Mouse (Mus musculus): ENCODE data around the gene Gm47289. TPM values are rescaled to one million over a fixed set of nuclear protein-coding genes. Genes with fewer than 3 reads are reported as not detected.

The Gm47289 gene
- polyA plus RNA-seq, 2 experiments from 2014 or later: not detected

DNA sequence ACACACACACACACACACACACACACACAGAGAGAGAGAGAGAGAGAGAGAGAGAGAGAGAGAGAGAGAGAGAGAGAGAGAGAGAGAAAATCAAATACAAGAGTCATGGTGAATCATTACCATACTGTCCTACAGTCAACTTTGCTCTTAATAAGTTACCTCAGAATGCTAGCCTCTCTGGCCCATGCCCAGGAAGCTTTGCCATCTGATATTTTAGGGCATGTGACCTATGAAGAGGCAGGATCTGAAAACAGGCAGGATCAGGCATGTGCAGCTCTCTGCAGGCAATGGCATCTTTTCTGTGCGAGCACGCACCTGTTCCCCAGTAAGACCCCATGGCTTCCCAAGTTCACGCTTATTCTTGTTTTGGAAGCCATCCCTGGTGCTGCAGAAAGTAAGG is 1.7 kb downstream of the Gm47289 start:
- no peak for ATAC-seq

GRCm38 (mm10) chr9:119164743-119165142 is 5.8 kb downstream of the Gm47289 start:
- ATAC-seq: no peak

- no peak for ATAC-seq
These were observed 6.6 kb downstream of the Gm47289 start for GRCm38 (mm10) chr9:119165548-119165947.

DNA sequence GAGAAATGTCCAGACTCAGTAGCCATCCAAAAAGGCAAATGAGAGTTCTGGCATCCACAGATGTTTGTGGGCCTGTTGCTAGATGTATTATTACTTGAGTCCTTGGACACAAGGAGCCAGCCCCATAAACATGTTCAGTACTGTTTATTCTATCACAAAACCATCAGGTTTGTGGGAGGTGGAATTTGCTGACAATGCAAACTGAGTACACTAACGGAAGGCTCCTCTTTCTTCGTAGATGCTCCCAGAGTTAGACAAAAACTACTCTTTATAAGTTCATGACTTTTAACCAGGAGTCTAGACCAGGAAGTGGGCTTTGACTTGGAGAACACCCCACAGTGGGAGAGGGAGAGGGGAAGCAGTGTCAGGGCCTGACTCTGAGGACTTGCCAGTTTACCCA is 8.6 kb downstream of the Gm47289 start:
- no peak for ATAC-seq

DNA sequence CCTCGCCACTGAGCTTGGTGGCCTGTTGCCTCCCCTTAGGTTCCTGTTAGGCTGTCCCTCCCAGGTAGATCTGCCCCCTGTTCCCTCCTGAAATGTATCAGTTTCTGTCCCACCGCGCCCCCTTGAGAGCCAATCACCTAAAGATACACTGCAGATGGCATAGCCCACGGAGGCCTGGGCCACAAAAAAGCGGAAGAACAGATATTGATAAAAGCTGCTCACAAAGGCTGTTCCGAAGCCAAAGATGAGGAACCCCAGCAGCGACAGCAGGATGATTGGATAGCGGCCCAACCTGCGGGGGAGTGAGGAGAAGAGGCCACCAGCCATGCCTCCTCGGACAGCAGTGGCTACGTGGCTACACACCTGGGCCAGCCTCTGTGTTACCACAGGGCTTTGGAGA is 20.3 kb downstream of the Gm47289 start:
- no peak for ATAC-seq

DNA sequence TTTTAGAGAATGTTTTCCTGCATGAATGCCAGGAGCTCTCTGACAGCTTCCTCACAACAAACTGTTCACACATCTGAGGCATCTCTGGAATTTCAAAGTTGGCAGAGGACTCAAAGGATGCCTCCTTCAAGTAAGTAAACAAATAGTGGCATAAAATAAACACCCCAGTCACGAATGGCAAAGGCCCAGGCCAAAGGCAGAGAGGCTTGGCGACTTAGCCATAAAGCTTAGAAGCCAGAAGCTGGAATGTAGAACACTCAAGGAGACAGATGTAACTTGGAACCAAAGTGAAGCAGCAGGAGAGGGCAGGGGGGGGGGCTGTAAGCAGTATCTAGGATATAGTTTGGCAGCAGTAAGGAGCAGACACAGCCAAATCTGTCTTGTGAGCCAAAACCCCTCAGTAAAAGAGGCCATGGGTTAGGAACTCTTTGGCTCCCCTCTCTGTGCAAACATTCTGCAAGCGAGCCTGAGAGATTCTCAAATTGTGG is 22.3 kb downstream of the Gm47289 start:
- ATAC-seq: no peak

DNA sequence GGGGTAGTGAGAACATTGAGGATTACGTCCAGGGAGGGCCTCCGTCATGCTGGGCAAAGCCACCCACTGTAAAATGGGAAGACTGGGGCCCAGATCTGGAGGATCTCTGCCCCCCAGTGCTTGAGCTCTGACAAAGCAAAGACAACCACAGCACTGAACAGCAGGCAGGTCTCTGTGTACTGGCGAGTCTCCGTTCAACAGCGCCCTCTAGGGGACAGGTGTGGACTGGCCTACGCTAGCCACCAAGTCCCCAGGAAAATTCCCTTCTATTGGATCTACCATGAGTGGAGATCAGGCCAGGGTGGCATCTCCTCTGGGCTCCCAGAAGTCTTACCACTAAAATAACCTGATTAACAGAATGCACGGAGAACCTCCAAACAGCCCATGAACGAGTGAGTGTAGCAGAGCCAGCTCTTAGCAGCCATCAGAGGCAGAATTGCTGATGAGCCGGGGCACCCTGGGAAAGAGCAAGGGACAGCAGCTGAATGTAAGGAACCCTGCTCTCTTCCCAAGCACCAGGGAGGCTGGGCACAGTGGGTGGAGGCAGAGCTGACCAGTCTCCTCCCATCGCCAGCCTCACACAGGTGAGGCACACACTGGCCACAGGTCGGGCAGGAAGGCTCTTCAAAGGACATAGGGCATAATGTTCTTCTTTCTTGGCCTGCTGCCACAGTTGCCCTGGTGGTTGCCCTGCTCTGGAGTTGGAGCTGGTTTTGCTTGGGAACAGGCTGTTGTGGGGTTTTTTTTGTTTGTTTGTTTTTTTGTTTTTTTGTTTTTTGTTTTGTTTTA is 33.4 kb downstream of the Gm47289 start:
- no peak for ATAC-seq

DNA sequence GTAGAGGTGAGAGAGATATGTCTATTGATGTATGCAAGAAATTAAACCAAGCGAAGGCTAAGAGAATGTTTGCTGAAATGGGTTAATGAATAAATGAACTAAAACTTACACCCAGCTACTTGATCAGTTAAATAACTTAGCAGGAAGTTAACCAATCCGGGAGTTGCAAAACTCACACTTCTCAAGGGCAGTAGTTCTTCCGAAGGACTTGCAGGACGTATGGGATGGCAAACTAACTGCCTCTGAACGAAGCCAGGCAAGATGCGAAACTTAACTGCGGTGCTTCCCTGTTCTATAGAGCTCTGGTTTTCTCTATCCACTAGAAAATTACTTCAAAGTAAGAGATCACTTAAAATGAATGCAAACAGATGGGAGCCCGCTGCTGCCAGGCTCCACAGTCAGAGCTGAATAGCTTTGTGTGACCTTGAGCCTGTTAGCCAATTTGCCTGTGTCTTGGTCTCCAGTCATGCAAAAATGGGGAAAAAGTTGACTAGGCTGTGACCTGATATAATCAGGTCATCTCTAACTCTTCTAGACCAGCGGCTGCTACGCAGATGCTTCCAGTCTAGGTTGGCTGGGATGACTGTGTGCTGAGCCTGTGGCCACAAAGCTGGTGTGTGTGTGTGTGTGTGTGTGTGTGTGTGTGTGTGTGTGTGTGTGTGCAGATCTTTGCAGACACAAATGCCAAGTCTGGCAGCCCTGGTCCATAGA is 40.3 kb downstream of the Gm47289 start:
- ATAC-seq: no peak

- ATAC-seq: no peak
These were observed 42.7 kb downstream of the Gm47289 start for GRCm38 (mm10) chr9:119201653-119202052.

GRCm38 (mm10) chr9:119203617-119204016 is 44.7 kb downstream of the Gm47289 start:
- ATAC-seq: no peak

GRCm38 (mm10) chr9:119205756-119206155 is 46.8 kb downstream of the Gm47289 start:
- ATAC-seq: no peak

GRCm38 (mm10) chr9:119206666-119207065 is 47.7 kb downstream of the Gm47289 start:
- no peak for ATAC-seq

DNA sequence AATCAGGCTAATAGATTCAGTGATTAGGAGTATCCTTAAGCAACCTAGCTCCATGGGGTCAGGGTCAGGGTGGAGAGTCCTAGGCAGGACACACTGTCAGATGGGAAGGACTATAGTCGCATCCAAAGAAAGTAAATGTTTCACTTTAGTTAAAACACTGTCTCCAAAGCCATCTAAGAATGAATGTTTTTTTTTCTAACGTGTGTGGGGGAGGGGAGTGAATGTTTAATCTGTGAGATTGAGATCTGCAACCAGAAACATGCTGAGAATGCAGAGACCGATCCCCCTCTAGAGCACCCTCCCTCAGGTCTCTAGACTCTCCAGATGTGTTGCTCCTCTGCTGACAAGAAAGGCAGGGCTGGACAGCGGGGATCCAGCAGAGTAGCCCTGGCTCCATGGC is 48.2 kb downstream of the Gm47289 start:
- no peak for ATAC-seq

DNA sequence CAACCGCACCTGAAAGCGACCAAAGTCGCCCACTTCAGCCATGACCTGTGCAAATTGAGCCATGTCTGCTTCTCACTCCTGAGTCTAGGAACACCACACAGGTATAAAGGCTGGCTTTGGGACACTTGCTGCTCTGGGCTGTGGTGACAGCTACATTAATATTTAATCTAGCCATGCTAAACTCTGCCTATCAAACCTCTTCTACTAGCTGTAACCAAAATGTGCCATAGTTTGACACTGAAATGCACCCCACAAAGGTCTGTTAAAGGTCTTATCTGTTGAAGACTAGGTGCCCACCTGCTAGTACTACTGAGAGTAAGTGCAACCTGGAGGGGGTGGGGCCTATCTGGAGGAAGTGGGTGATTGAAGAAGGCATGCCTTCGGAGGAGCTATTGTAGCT is 50.0 kb downstream of the Gm47289 start, which contains the start of gene Slc22a13:
Slc22a13 (minus strand) TSS at position 101 of the 400 bp plus-strand sequence.
- no peak for ATAC-seq

Other genes starting within 250 kb of the Gm47289 start
- gene Ctdspl, start 232.7 kb upstream of the Gm47289 start, polyA plus RNA-seq (2017; shearing (Covaris generic)): under 1 TPM; 0.62 to 0.75 TPM
- 10 to 100 TPM; 19.6 to 28.1 TPM for gene Vill, start 106.4 kb upstream of the Gm47289 start, polyA plus RNA-seq (2017; shearing (Covaris generic))
- 1 to 10 TPM; 1.2 to 3.5 TPM for gene Plcd1, start 65.7 kb upstream of the Gm47289 start, polyA plus RNA-seq (2017; shearing (Covaris generic))
- gene Dlec1, start 56.7 kb upstream of the Gm47289 start, polyA plus RNA-seq (2017; shearing (Covaris generic)): not detected
- not detected for gene Acaa1b, start 2.1 kb upstream of the Gm47289 start, polyA plus RNA-seq (2017; shearing (Covaris generic))
- not detected for gene Slc22a13, start 49.9 kb downstream of the Gm47289 start, polyA plus RNA-seq (2017; shearing (Covaris generic))
- 1 to 10 TPM; 7.6 to 8.0 TPM for gene Oxsr1, start 163.3 kb downstream of the Gm47289 start, polyA plus RNA-seq (2017; shearing (Covaris generic))
- gene Acaa1a, start 180.5 kb downstream of the Gm47289 start, polyA plus RNA-seq (2017; shearing (Covaris generic)): 10 to 100 TPM; 38.7 to 55.1 TPM
- gene Myd88, start 182.2 kb downstream of the Gm47289 start, polyA plus RNA-seq (2017; shearing (Covaris generic)): 10 to 100 TPM; 63.4 to 74.5 TPM
- under 1 TPM; 0.48 to 0.54 TPM for gene Xylb, start 198.2 kb downstream of the Gm47289 start, polyA plus RNA-seq (2017; shearing (Covaris generic))
- not detected for gene Slc22a14, start 206.4 kb downstream of the Gm47289 start, polyA plus RNA-seq (2017; shearing (Covaris generic))
- under 1 TPM in 1 of 2 experiments, not detected in 1; 0.46 TPM for gene Acvr2b, start 243.0 kb downstream of the Gm47289 start, polyA plus RNA-seq (2017; shearing (Covaris generic))